Mouse (Mus musculus): Measurements from ENCODE around the gene D10Jhu81e. TPM values are rescaled to one million over a fixed set of nuclear protein-coding genes. Genes with fewer than 3 reads are reported as not detected.

Gene D10Jhu81e
- total and polyA plus RNA-seq, 3 experiments: 50.6 to 57.4 TPM; not detected in 1

DNA sequence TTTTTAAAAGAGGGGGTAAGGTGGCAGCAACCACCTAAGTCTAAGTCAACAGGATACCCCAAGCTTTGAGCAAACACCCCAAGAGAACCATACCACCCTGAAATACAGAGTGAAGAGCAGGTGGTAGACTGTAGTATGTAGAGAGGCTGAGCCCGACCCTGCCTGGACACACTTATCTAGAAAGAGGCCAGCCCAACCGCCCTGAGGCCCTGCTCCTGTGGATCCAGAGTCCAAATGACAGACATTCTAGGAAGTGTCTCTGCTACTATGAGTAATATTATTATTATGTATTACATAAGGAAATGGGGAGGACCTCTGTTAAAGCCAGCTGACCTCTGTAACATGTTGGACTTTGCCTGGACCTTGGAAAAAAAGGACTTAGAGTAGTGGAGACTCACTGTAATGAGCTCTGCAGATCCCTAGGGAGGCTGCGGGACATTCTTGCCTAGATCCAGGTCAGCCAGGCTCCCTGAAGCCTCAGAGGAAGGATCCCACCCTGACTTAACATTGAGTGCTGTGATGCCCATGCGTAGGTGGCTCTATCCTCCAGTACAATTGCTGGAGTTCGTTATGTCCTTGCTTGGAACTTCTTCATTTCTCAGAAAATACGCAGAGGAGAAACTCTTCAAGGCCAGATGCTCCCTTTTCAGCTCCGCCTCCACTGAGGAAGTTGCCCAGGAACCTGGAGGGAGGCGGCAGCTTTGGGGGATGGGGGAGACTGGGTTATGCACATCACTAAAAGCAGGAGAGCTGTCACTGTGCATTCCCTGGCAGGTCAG lies 25.7 kb downstream of the D10Jhu81e start:
- Histone ChIP-seq H3K79me2 (ENCODE audit: control insufficient read depth, insufficient read depth, low read length, poor library complexity) (no peaks in the 10 kb centered on the region), H3K27me3 (ENCODE audit: control insufficient read depth in 1 of 2, insufficient read depth in 2 of 2, low read length in 2 of 2) (peaks cover 8 to 11% of the 10 kb centered on the region in 2 experiments; a peak in 3 of 4 replicates), H3K4me3 (ENCODE audit: control insufficient read depth in 1 of 2, insufficient read depth in 1 of 2, low read depth in 2 of 2, low read length in 2 of 2) (no peak overlapping the region), H3K4me1 (ENCODE audit: control insufficient read depth in 1 of 2, insufficient read depth in 2 of 2, low read length in 2 of 2) (peaks cover 0 to 9% of the 10 kb centered on the region in 2 experiments; a peak in 2 of 4 replicates), H3K27ac (ENCODE audit: control insufficient read depth, low read depth, low read length) (no peak overlapping the region), H3K36me3 (ENCODE audit: control insufficient read depth in 1 of 2, insufficient read depth in 2 of 2, low read length in 2 of 2) (no peaks in the 10 kb centered on the region), H3K9me3 (replicated peaks; ENCODE audit: insufficient read depth, low read length) (no peaks in the 10 kb centered on the region), H3K9ac (ENCODE audit: control insufficient read depth, low read depth, low read length, poor library complexity, severe bottlenecking) (no peak overlapping the region)
- TF ChIP-seq ZMIZ1 (IDR thresholded peaks at IDR 0.05; ENCODE audit: low read depth, low read length): no peak
- no peak for TF ChIP-seq ZC3H11A (IDR thresholded peaks at IDR 0.05; ENCODE audit: low read depth, low read length)
- no peak for TF ChIP-seq SIN3A (IDR thresholded peaks at IDR 0.05; ENCODE audit: low read length)
- DNase-seq (ENCODE audit: low read depth, low spot score): no peak

DNA sequence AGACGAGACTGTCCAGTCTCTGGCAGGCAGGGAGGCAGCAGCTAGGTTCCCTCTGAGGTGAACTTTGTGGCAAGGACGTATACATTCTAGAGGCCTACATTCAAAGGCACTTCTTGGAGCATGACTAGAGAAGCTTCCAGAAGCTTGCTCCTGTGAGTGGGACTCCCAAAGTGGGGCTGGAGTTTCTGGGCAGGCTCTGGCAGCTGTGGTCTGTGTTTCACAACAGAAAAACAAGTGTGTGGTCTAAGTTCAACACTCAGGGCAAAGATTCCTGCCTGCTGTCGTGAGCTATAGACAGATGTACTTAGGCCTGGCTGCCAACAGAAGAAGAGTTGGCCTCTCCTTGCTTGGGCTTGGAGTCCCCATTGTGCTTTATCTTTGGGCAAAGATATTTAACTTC lies 28.7 kb downstream of the D10Jhu81e start:
- Histone ChIP-seq H3K79me2 (ENCODE audit: control insufficient read depth, insufficient read depth, low read length, poor library complexity) (no peaks in the 10 kb centered on the region), H3K36me3 (ENCODE audit: control insufficient read depth in 1 of 2, insufficient read depth in 2 of 2, low read length in 2 of 2) (no peaks in the 10 kb centered on the region), H3K4me1 (ENCODE audit: control insufficient read depth in 1 of 2, insufficient read depth in 2 of 2, low read length in 2 of 2) (no peaks in the 10 kb centered on the region), H3K9ac (ENCODE audit: control insufficient read depth, low read depth, low read length, poor library complexity, severe bottlenecking) (no peak overlapping the region), H3K27ac (ENCODE audit: control insufficient read depth, low read depth, low read length) (no peak overlapping the region), H3K9me3 (replicated peaks; ENCODE audit: insufficient read depth, low read length) (no peaks in the 10 kb centered on the region), H3K4me3 (ENCODE audit: control insufficient read depth in 1 of 2, insufficient read depth in 1 of 2, low read depth in 2 of 2, low read length in 2 of 2) (no peak overlapping the region), H3K27me3 (ENCODE audit: control insufficient read depth in 1 of 2, insufficient read depth in 2 of 2, low read length in 2 of 2) (peaks cover 8 to 14% of the 10 kb centered on the region in 2 experiments; a peak in 3 of 4 replicates)
- no peak for TF ChIP-seq E2F4 (IDR thresholded peaks at IDR 0.05; ENCODE audit: borderline replicate concordance, low read depth, low read length)
- no peak for TF ChIP-seq MYB (IDR thresholded peaks at IDR 0.05; ENCODE audit: low read depth, low read length)
- TF ChIP-seq USF2 (IDR thresholded peaks at IDR 0.05; ENCODE audit: borderline replicate concordance in 1 of 2, insufficient read depth in 1 of 2, low read depth in 1 of 2, low read length in 2 of 2): no peak
- TF ChIP-seq MXI1 (IDR thresholded peaks at IDR 0.05; ENCODE audit: low read depth, low read length): no peak
- TF ChIP-seq BHLHE40 (IDR thresholded peaks at IDR 0.05; ENCODE audit: borderline replicate concordance, low read depth, low read length): no peak
- no peak for DNase-seq (ENCODE audit: low read depth, low spot score)

DNA sequence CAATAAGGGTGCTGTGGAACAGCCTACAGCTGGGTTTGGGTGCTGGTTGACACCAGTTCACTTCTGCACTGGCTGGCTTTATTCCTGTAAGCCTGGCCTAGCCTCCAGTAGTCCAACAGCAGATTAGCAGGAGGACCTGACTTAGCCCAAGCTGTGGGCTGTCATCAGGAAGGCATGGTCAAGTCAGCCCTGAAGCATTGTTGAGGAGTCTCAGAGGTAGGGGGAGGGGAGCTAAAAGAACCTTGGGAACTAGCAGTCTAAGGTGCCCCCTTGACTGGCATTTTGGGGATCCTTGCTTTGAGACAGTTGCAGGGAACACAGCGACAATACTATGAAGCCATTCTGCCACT lies 29.4 kb downstream of the D10Jhu81e start:
- Histone ChIP-seq H3K36me3 (ENCODE audit: control insufficient read depth in 1 of 2, insufficient read depth in 2 of 2, low read length in 2 of 2) (no peaks in the 10 kb centered on the region), H3K9me3 (replicated peaks; ENCODE audit: insufficient read depth, low read length) (no peaks in the 10 kb centered on the region), H3K27ac (ENCODE audit: control insufficient read depth, low read depth, low read length) (no peak overlapping the region), H3K27me3 (ENCODE audit: control insufficient read depth in 1 of 2, insufficient read depth in 2 of 2, low read length in 2 of 2) (peaks cover 8 to 13% of the 10 kb centered on the region in 2 experiments; a peak in 3 of 4 replicates), H3K4me1 (ENCODE audit: control insufficient read depth in 1 of 2, insufficient read depth in 2 of 2, low read length in 2 of 2) (no peaks in the 10 kb centered on the region), H3K4me3 (ENCODE audit: control insufficient read depth in 1 of 2, insufficient read depth in 1 of 2, low read depth in 2 of 2, low read length in 2 of 2) (no peak overlapping the region), H3K9ac (ENCODE audit: control insufficient read depth, low read depth, low read length, poor library complexity, severe bottlenecking) (no peak overlapping the region), H3K79me2 (ENCODE audit: control insufficient read depth, insufficient read depth, low read length, poor library complexity) (no peaks in the 10 kb centered on the region)
- DNase-seq (ENCODE audit: low read depth, low spot score): no peak
- TF ChIP-seq ZMIZ1 (IDR thresholded peaks at IDR 0.05; ENCODE audit: low read depth, low read length) (no peak), UBTF (IDR thresholded peaks at IDR 0.05; ENCODE audit: borderline replicate concordance, insufficient read depth, low read depth, low read length) (no peak), RCOR1 (IDR thresholded peaks at IDR 0.05; ENCODE audit: low read depth, low read length) (no peak), USF2 (IDR thresholded peaks at IDR 0.05; ENCODE audit: borderline replicate concordance in 1 of 2, insufficient read depth in 1 of 2, low read depth in 1 of 2, low read length in 2 of 2) (no peak), EP300 (IDR thresholded peaks at IDR 0.05; ENCODE audit: low read depth in 1 of 2, low read length in 2 of 2) (no peak), TAL1 (IDR thresholded peaks at IDR 0.05; ENCODE audit: low read length) (no peak), MYB (IDR thresholded peaks at IDR 0.05; ENCODE audit: low read depth, low read length) (no peak), POLR2A (IDR thresholded peaks at IDR 0.05; ENCODE audit: control insufficient read depth in 1 of 2, insufficient read depth in 1 of 2, low read depth in 1 of 2, low read length in 2 of 2, poor library complexity in 1 of 2) (no peak), MAZ (IDR thresholded peaks at IDR 0.05; ENCODE audit: low read depth, low read length) (no peak), MAFK (IDR thresholded peaks at IDR 0.05; ENCODE audit: borderline replicate concordance, low read depth, low read length) (no peak), RAD21 (IDR thresholded peaks at IDR 0.05; ENCODE audit: low read depth, low read length) (no peak), ZNF384 (IDR thresholded peaks at IDR 0.05; ENCODE audit: low read depth, low read length) (no peak), MEF2A (IDR thresholded peaks at IDR 0.05; ENCODE audit: extremely low read depth, insufficient replicate concordance, low read depth, low read length, poor library complexity, severe bottlenecking) (no peak), SIN3A (IDR thresholded peaks at IDR 0.05; ENCODE audit: low read length) (no peak)
